Mouse (Mus musculus) regulatory T cell (primary cell): Measurements from ENCODE around the gene Slc45a3.

ENCODE experiments used
- in situ Hi-C: fragments of 300-600 bp; cut with MboI, MseI; formaldehyde crosslinking; loops from one replicate; pipeline ENCODE4 v1.15.1; 2025; ENCODE audit warnings: high pct_unique_total_duplicates

Slc45a3 gene

GRCm38 (mm10) chr1:132026925-132027646 lies 64.3 kb downstream of the Slc45a3 start:
- in situ Hi-C loops, result no loop called here

- in situ Hi-C loops, result no loop called here
These were observed 65.2 kb downstream of the Slc45a3 start for GRCm38 (mm10) chr1:132027978-132028377.

- in situ Hi-C loops, result no loop called here
These were observed 65.6 kb downstream of the Slc45a3 start for GRCm38 (mm10) chr1:132028413-132028812.

DNA sequence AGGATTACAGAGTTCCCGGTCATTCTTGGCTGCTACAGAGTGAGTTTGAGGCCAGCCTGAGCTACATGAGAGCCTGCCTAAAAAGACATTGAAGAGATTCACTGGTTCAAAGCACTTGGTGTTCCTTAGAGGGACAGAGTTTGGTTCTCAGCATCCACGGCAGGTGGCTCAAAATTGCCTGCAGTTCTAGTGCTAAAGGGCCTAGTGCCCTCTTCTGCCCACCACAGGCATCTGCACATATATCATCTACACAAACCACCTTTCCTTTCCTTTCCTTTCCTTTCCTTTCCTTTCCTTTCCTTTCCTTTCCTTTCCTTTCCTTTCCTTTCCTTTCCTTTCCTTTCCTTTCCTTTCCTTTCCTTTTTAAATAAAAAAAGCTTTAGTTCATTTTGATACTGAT lies 67.8 kb downstream of the Slc45a3 start:
- in situ Hi-C loops, result no loop called here

DNA sequence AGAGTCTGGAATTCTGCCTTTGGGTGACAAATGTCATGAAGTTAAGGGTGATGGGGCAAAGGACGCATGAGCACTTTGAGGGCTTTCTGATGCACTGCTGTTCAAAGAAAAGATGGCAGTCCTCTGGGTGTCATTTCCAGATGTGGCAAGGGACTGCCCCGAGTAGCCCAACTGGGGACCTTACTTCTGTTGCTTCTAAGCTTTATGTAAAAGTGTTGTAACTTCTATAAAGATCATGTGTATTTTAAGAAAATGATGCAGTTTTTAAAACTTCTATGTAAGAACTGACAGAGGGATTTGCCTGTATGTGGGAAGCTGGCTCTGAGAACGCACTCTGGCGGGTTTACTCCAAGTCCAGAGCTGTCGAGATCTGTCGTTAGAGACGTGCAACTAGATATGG lies 69.4 kb downstream of the Slc45a3 start:
- in situ Hi-C loops, result no loop called here
